Mouse (Mus musculus): ENCODE results near the gene Alx3. TPM values are rescaled to one million over a fixed set of nuclear protein-coding genes. Genes with fewer than 3 reads are reported as not detected.

Alx3 gene
- polyA plus RNA-seq, 1 experiment from 2014 or later, result 0.09 TPM

GRCm38 (mm10) chr3:107605304-107605703, 10.5 kb downstream of the Alx3 start:
- Histone ChIP-seq H3K4me2 (ENCODE audit: low read length) (no peak overlapping the region), H3K4me1 (replicated peaks; ENCODE audit: insufficient read depth, low read length) (no peaks in the 10 kb centered on the region), H3K9me3 (replicated peaks; ENCODE audit: low read length) (no peaks in the 10 kb centered on the region), H3K27me3 (ENCODE audit: insufficient read depth, low read length) (peaks cover 8% of the 10 kb centered on the region; the same call in 1 of the 2 replicates), H3K36me3 (ENCODE audit: insufficient read depth, low read length) (no peaks in the 10 kb centered on the region), H3K4me3 (replicated peaks; ENCODE audit: low read depth, low read length) (no peak overlapping the region), H3K9ac (ENCODE audit: low read depth, low read length) (no peak overlapping the region), H3K27ac (no peak overlapping the region)
- 14% methylated on average over 4 of the region's 4 CpGs for WGBS
- peak; percentile 88 for TF ChIP-seq CTCF (IDR thresholded peaks at IDR 0.05; ENCODE audit: low read depth)
- DNase-seq (ENCODE audit: low spot score) (peak; percentile 77), ATAC-seq (replicated peaks; ENCODE audit: low FRiP score, low read depth) (peak; percentile 41; the same call in 1 of the 2 replicates)

GRCm38 (mm10) chr3:107607221-107607620, 12.4 kb downstream of the Alx3 start:
- H3K27ac ChIP-seq, result no peak overlapping the region
- no peaks in the 10 kb centered on the region for H3K27me3 ChIP-seq (ENCODE audit: insufficient read depth, low read length)
- no peak overlapping the region for H3K4me3 ChIP-seq (replicated peaks; ENCODE audit: low read depth, low read length)
- H3K4me1 ChIP-seq (replicated peaks; ENCODE audit: insufficient read depth, low read length), result no peaks in the 10 kb centered on the region
- TF ChIP-seq CTCF (IDR thresholded peaks at IDR 0.05; ENCODE audit: low read depth), result no peak
- no peaks in the 10 kb centered on the region for H3K9me3 ChIP-seq (replicated peaks; ENCODE audit: low read length)
- ATAC-seq (replicated peaks; ENCODE audit: low FRiP score, low read depth), result no peak
- peaks cover 5% of the 10 kb centered on the region; the same call in 1 of the 2 replicates for H3K36me3 ChIP-seq (ENCODE audit: insufficient read depth, low read length)
- H3K9ac ChIP-seq (ENCODE audit: low read depth, low read length), result no peak overlapping the region
- no peak overlapping the region for H3K4me2 ChIP-seq (ENCODE audit: low read length)
- no peak for DNase-seq (ENCODE audit: low spot score)
- 69% methylated on average over 8 of the region's 8 CpGs for WGBS

- TF ChIP-seq CTCF (IDR thresholded peaks at IDR 0.05; ENCODE audit: low read depth), result no peak
- WGBS, result 62% methylated on average over 4 of the region's 4 CpGs
- Histone ChIP-seq H3K27ac (no peak overlapping the region), H3K4me1 (replicated peaks; ENCODE audit: insufficient read depth, low read length) (no peaks in the 10 kb centered on the region), H3K36me3 (ENCODE audit: insufficient read depth, low read length) (peaks cover 18% of the 10 kb centered on the region), H3K9ac (ENCODE audit: low read depth, low read length) (no peak overlapping the region), H3K27me3 (ENCODE audit: insufficient read depth, low read length) (no peaks in the 10 kb centered on the region), H3K9me3 (replicated peaks; ENCODE audit: low read length) (no peaks in the 10 kb centered on the region), H3K4me2 (ENCODE audit: low read length) (no peak overlapping the region), H3K4me3 (replicated peaks; ENCODE audit: low read depth, low read length) (no peak overlapping the region)
- ATAC-seq (replicated peaks; ENCODE audit: low FRiP score, low read depth) (no peak), DNase-seq (ENCODE audit: low spot score) (no peak)
Observed at GRCm38 (mm10) chr3:107608808-107609207, 14.0 kb downstream of the Alx3 start.

- no peak overlapping the region for H3K4me3 ChIP-seq (replicated peaks; ENCODE audit: low read depth, low read length)
- no peak for DNase-seq (ENCODE audit: low spot score)
- no peak overlapping the region for H3K4me2 ChIP-seq (ENCODE audit: low read length)
- TF ChIP-seq CTCF (IDR thresholded peaks at IDR 0.05; ENCODE audit: low read depth), result no peak
- H3K9me3 ChIP-seq (replicated peaks; ENCODE audit: low read length), result no peaks in the 10 kb centered on the region
- ATAC-seq (replicated peaks; ENCODE audit: low FRiP score, low read depth), result no peak
- no peak overlapping the region for H3K9ac ChIP-seq (ENCODE audit: low read depth, low read length)
- no peak overlapping the region for H3K27ac ChIP-seq
- H3K4me1 ChIP-seq (replicated peaks; ENCODE audit: insufficient read depth, low read length), result no peaks in the 10 kb centered on the region
- no peaks in the 10 kb centered on the region for H3K27me3 ChIP-seq (ENCODE audit: insufficient read depth, low read length)
- H3K36me3 ChIP-seq (ENCODE audit: insufficient read depth, low read length), result peaks cover 23% of the 10 kb centered on the region
- 45% methylated on average over 3 of the region's 3 CpGs for WGBS
Observed at GRCm38 (mm10) chr3:107609376-107609775, 14.5 kb downstream of the Alx3 start.

- Histone ChIP-seq H3K27ac (no peak overlapping the region), H3K9ac (ENCODE audit: low read depth, low read length) (no peak overlapping the region), H3K4me1 (replicated peaks; ENCODE audit: insufficient read depth, low read length) (no peaks in the 10 kb centered on the region), H3K4me2 (ENCODE audit: low read length) (no peak overlapping the region), H3K36me3 (ENCODE audit: insufficient read depth, low read length) (peaks cover 43% of the 10 kb centered on the region), H3K9me3 (replicated peaks; ENCODE audit: low read length) (no peaks in the 10 kb centered on the region), H3K27me3 (ENCODE audit: insufficient read depth, low read length) (no peaks in the 10 kb centered on the region), H3K4me3 (replicated peaks; ENCODE audit: low read depth, low read length) (no peak overlapping the region)
- WGBS, result 52% methylated on average over 4 of the region's 4 CpGs
- no peak for TF ChIP-seq CTCF (IDR thresholded peaks at IDR 0.05; ENCODE audit: low read depth)
- ATAC-seq (replicated peaks; ENCODE audit: low FRiP score, low read depth) (no peak), DNase-seq (ENCODE audit: low spot score) (no peak)
Observed at GRCm38 (mm10) chr3:107611394-107611793, 16.6 kb downstream of the Alx3 start.

- H3K9me3 ChIP-seq (replicated peaks; ENCODE audit: low read length), result no peaks in the 10 kb centered on the region
- H3K27me3 ChIP-seq (ENCODE audit: insufficient read depth, low read length), result no peaks in the 10 kb centered on the region
- no peaks in the 10 kb centered on the region for H3K4me1 ChIP-seq (replicated peaks; ENCODE audit: insufficient read depth, low read length)
- peaks cover 59% of the 10 kb centered on the region for H3K36me3 ChIP-seq (ENCODE audit: insufficient read depth, low read length)
- peak; percentile 92 for TF ChIP-seq CTCF (IDR thresholded peaks at IDR 0.05; ENCODE audit: low read depth)
- H3K4me2 ChIP-seq (ENCODE audit: low read length), result no peak overlapping the region
- WGBS, result 76% methylated on average over 11 of the region's 11 CpGs
- DNase-seq (ENCODE audit: low spot score) (peak; percentile 64), ATAC-seq (replicated peaks; ENCODE audit: low FRiP score, low read depth) (peak; percentile 23; the same call in 1 of the 2 replicates)
- no peak overlapping the region for H3K9ac ChIP-seq (ENCODE audit: low read depth, low read length)
- H3K27ac ChIP-seq, result no peak overlapping the region
- no peak overlapping the region for H3K4me3 ChIP-seq (replicated peaks; ENCODE audit: low read depth, low read length)
Observed at GRCm38 (mm10) chr3:107612902-107613525, 18.2 kb downstream of the Alx3 start.

- Histone ChIP-seq H3K4me2 (ENCODE audit: low read length) (no peak overlapping the region), H3K27me3 (ENCODE audit: insufficient read depth, low read length) (no peaks in the 10 kb centered on the region), H3K27ac (no peak overlapping the region), H3K4me1 (replicated peaks; ENCODE audit: insufficient read depth, low read length) (no peaks in the 10 kb centered on the region), H3K9ac (ENCODE audit: low read depth, low read length) (no peak overlapping the region), H3K9me3 (replicated peaks; ENCODE audit: low read length) (no peaks in the 10 kb centered on the region), H3K4me3 (replicated peaks; ENCODE audit: low read depth, low read length) (no peak overlapping the region), H3K36me3 (ENCODE audit: insufficient read depth, low read length) (peaks cover 88% of the 10 kb centered on the region)
- TF ChIP-seq CTCF (IDR thresholded peaks at IDR 0.05; ENCODE audit: low read depth), result no peak
- ATAC-seq (replicated peaks; ENCODE audit: low FRiP score, low read depth), result no peak
- 97% methylated on average over 3 of the region's 3 CpGs for WGBS
- no peak for DNase-seq (ENCODE audit: low spot score)
Observed at GRCm38 (mm10) chr3:107617800-107618199, 23.0 kb downstream of the Alx3 start.
